10 mouse cellular contexts compared by ENCODE assay signal in genomic region chr14:51827842-51828241, GRCm38 (mm10). TPM values are rescaled to one million over a fixed set of nuclear protein-coding genes. Genes with fewer than 3 reads are reported as not detected.
DNase-seq lines count a peak whose midpoint lies in the region; ATAC-seq and TF ChIP-seq lines count a peak whose summit lies in the region.
"Not testable (repeated sequence)": the region's sequence is repeated elsewhere in the genome, so short reads cannot be mapped to it uniquely, and the experiment has no call there.
"Had no signal": no experiment of that assay in that cellular context is flagged by ENCODE, and none has a peak within 500 bp of the region (broad histone marks: within the 10 kb centered on the region; RNA-seq: fewer than 3 reads in every experiment).

No protein-coding gene starts in this region.

- not testable (repeated sequence) for H3K4me3 ChIP-seq in heart, adult 2 months; liver, embryonic 11.5 days (ENCODE audit: low read depth, low read length); midbrain, embryonic 16.5 days (ENCODE audit: low read depth, low read length); testis, adult 2 months (ENCODE audit: control insufficient read depth, low read depth, low read length)

- intact Hi-C loops in heart, adult 2 months (cut with DNase I), result loop anchor here (5.0 kb wide), 1 partner anchor 56 kb away; the partner anchor contains the start of gene Ang4

- 0 out of 2 replicates have a peak, but pooled peaks have one; percentile 36 for ATAC-seq in liver, embryonic 11.5 days (replicated peaks; ENCODE audit: low FRiP score)
- peak; percentile 67; the same call in 1 of the 2 replicates for ATAC-seq in midbrain, embryonic 16.5 days

- H3K4me1 ChIP-seq in heart, adult 2 months (ENCODE audit: control insufficient read depth, insufficient read depth, low read length); liver, embryonic 11.5 days (replicated peaks; ENCODE audit: control insufficient read depth, insufficient read depth, low read length); midbrain, embryonic 16.5 days (ENCODE audit: control insufficient read depth, insufficient read depth, low read length); testis, adult 2 months (ENCODE audit: control insufficient read depth, insufficient read depth, low read length): not testable (repeated sequence)

- not testable (repeated sequence) for H3K27me3 ChIP-seq in heart, adult 2 months (ENCODE audit: control insufficient read depth, insufficient read depth, low read length); liver, embryonic 11.5 days (replicated peaks; ENCODE audit: control insufficient read depth, insufficient read depth, low read length); midbrain, embryonic 16.5 days (ENCODE audit: control insufficient read depth, insufficient read depth, low read depth, low read length); testis, adult 2 months (ENCODE audit: control insufficient read depth, insufficient read depth, low read length)

- not testable (repeated sequence) for H3K79me2 ChIP-seq in heart, adult 2 months (replicated peaks; ENCODE audit: control insufficient read depth, insufficient read depth, low read length)

- 14% methylated on average over 5 of the region's 5 CpGs for WGBS in heart, adult 2 months
- WGBS in liver, embryonic 11.5 days, result 28% methylated on average over 5 of the region's 5 CpGs
- 40% methylated on average over 5 of the region's 5 CpGs for WGBS in midbrain, embryonic 16.5 days

- TF ChIP-seq POLR2A in heart, adult 2 months (IDR thresholded peaks at IDR 0.05; ENCODE audit: insufficient read depth, low read depth, low read length); testis, adult 2 months (IDR thresholded peaks at IDR 0.05; ENCODE audit: control insufficient read depth, low read depth, low read length): not testable (repeated sequence)

- not testable (repeated sequence) for H3K9me3 ChIP-seq in liver, embryonic 11.5 days (ENCODE audit: control insufficient read depth, low read length); midbrain, embryonic 16.5 days (replicated peaks; ENCODE audit: control insufficient read depth, low read length, poor library complexity, severe bottlenecking)

- not testable (repeated sequence) for H3K4me2 ChIP-seq in liver, embryonic 11.5 days; midbrain, embryonic 16.5 days (ENCODE audit: low read length)

- TF ChIP-seq EP300 in heart, adult 2 months (IDR thresholded peaks at IDR 0.05; ENCODE audit: insufficient read depth, low read depth, low read length), result not testable (repeated sequence)

- DNase-seq in B cell, adult 2 months, result peak; percentile 11 to 15
- peak; percentile 17 for DNase-seq in adrenal gland, adult 2 months
- DNase-seq in embryo, embryonic 9.5 days (ENCODE audit: extremely low spot score), result peak; percentile 5
- peak in 1 of 2 experiments; percentile 21 for DNase-seq in heart, adult 2 months
- DNase-seq in kidney, adult 9 months, result peak; percentile 19
- not testable (repeated sequence) for DNase-seq in liver, embryonic 11.5 days (ENCODE audit: low spot score)

- H3K27ac ChIP-seq in heart, adult 2 months; liver, embryonic 11.5 days (ENCODE audit: low read depth, low read length); midbrain, embryonic 16.5 days (ENCODE audit: low read length); testis, adult 2 months (ENCODE audit: control insufficient read depth, insufficient read depth, low read depth, low read length): not testable (repeated sequence)

- not testable (repeated sequence) for H3K9ac ChIP-seq in heart, adult 2 months (ENCODE audit: low read depth, low read length); liver, embryonic 11.5 days (ENCODE audit: low read depth, low read length); midbrain, embryonic 16.5 days (ENCODE audit: low read depth, low read length)

- H3K36me3 ChIP-seq in heart, adult 2 months (ENCODE audit: control insufficient read depth, insufficient read depth, low read length); liver, embryonic 11.5 days (ENCODE audit: control insufficient read depth, insufficient read depth, low read length); midbrain, embryonic 16.5 days (ENCODE audit: control insufficient read depth, insufficient read depth, low read length); testis, adult 2 months (ENCODE audit: control insufficient read depth, insufficient read depth, low read length): not testable (repeated sequence)

- TF ChIP-seq CTCF in heart, adult 2 months (IDR thresholded peaks at IDR 0.05), result peak; percentile 62
- TF ChIP-seq CTCF in testis, adult 2 months (IDR thresholded peaks at IDR 0.05; ENCODE audit: control insufficient read depth, insufficient read depth, insufficient replicate concordance, low read depth, low read length), result peak; percentile 28; the same call in 1 of the 2 replicates

RNA-seq across cellular contexts. Expression of gene Ear6, which starts 25.7 kb away (rescaled TPM):
- not detected for total RNA-seq in adrenal gland, adult 2 months (2021)
- not detected in 2 replicates for polyA plus RNA-seq in adrenal gland, adult 2 months (2012; rRNA removed)
- not detected for total RNA-seq in heart, adult 2 months (2021)
- not detected in 2 replicates for polyA plus RNA-seq in heart, adult 2 months (2012; rRNA removed)
- polyA plus RNA-seq in liver, embryonic 11.5 days (2014; fragmentation: Nextera tagmentation; extraction: Ambion mirVana), result 7.6 and 13.2 TPM in 2 replicates
- not detected in 2 replicates for polyA plus RNA-seq in midbrain, embryonic 16.5 days (2015; fragmentation: Nextera tagmentation; extraction: Ambion mirVana)
- polyA plus RNA-seq in testis, adult 2 months (2012; rRNA removed), result 0.12 TPM in 1 of 2 replicates, not detected in the other
- polyA plus RNA-seq: heart, embryonic 14.5 days; limb, embryonic 10.5 days had no signal

RNA-seq across cellular contexts. Expression of gene AY358078, which starts 28.0 kb away (rescaled TPM):
- not detected for total RNA-seq in adrenal gland, adult 2 months (2021)
- not detected in 2 replicates for polyA plus RNA-seq in adrenal gland, adult 2 months (2012; rRNA removed)
- total RNA-seq in heart, adult 2 months (2021), result not detected
- not detected in 2 replicates for polyA plus RNA-seq in heart, adult 2 months (2012; rRNA removed)
- not detected in 2 replicates for polyA plus RNA-seq in liver, embryonic 11.5 days (2014; fragmentation: Nextera tagmentation; extraction: Ambion mirVana)
- polyA plus RNA-seq in midbrain, embryonic 16.5 days (2015; fragmentation: Nextera tagmentation; extraction: Ambion mirVana), result not detected in 2 replicates
- polyA plus RNA-seq in testis, adult 2 months (2012; rRNA removed), result 1.1 and 1.3 TPM in 2 replicates
- polyA plus RNA-seq: heart, embryonic 14.5 days; limb, embryonic 10.5 days had no signal

RNA-seq across cellular contexts. Expression of gene Ang4, which starts 54.5 kb away (rescaled TPM):
- total RNA-seq in adrenal gland, adult 2 months (2021), result not detected
- polyA plus RNA-seq in adrenal gland, adult 2 months (2012; rRNA removed), result not detected in 2 replicates
- total RNA-seq in heart, adult 2 months (2021), result not detected
- not detected in 2 replicates for polyA plus RNA-seq in heart, adult 2 months (2012; rRNA removed)
- polyA plus RNA-seq in liver, embryonic 11.5 days (2014; fragmentation: Nextera tagmentation; extraction: Ambion mirVana), result not detected in 2 replicates
- polyA plus RNA-seq in midbrain, embryonic 16.5 days (2015; fragmentation: Nextera tagmentation; extraction: Ambion mirVana), result not detected in 2 replicates
- 0.16 TPM in 1 of 2 replicates, not detected in the other for polyA plus RNA-seq in testis, adult 2 months (2012; rRNA removed)
- polyA plus RNA-seq: heart, embryonic 14.5 days; limb, embryonic 10.5 days had no signal

RNA-seq across cellular contexts. Expression of gene Mettl17, which starts 56.8 kb away (rescaled TPM):
- 10 to 100 TPM; 31.0 to 33.4 TPM for total RNA-seq in adrenal gland, adult 2 months (2021)
- polyA plus RNA-seq in adrenal gland, adult 2 months (2012; rRNA removed), result 48.8 and 99.4 TPM in 2 replicates
- total RNA-seq in heart, adult 2 months (2021), result 10 to 100 TPM; 20.1 to 20.7 TPM
- 21.1 and 24.8 TPM in 2 replicates for polyA plus RNA-seq in heart, adult 2 months (2012; rRNA removed)
- 32.5 and 42.6 TPM in 2 replicates for polyA plus RNA-seq in liver, embryonic 11.5 days (2014; fragmentation: Nextera tagmentation; extraction: Ambion mirVana)
- polyA plus RNA-seq in midbrain, embryonic 16.5 days (2015; fragmentation: Nextera tagmentation; extraction: Ambion mirVana), result 86.5 and 92.0 TPM in 2 replicates
- polyA plus RNA-seq in testis, adult 2 months (2012; rRNA removed), result 14.4 and 15.8 TPM in 2 replicates
